Mouse (Mus musculus) ES-E14 (cell line): Measurements from ENCODE around the gene Ptprn2.

ENCODE experiments used
- MAFK ChIP-seq: IDR thresholded peaks from 2 replicates; pipeline ENCODE4 v1.6.1; 2014; ENCODE audit warnings: mild to moderate bottlenecking, low read depth, low read length, inconsistent platforms; ENCODE audit not compliant: insufficient read depth
- ZNF384 ChIP-seq: IDR thresholded peaks from 2 replicates; pipeline ENCODE4 v1.6.1; 2012; ENCODE audit warnings: low read depth, low read length, inconsistent platforms

- TF ChIP-seq ZNF384, result no peak
- TF ChIP-seq MAFK, result no peak
These were observed 112.2 kb downstream of the Ptprn2 start for GRCm38 (mm10) chr12:116597670-116598069.
